Mouse (Mus musculus): Measurements from ENCODE around the gene Triobp. TPM values are rescaled to one million over a fixed set of nuclear protein-coding genes. Genes with fewer than 3 reads are reported as not detected.

Gene Triobp
- polyA plus RNA-seq, 1 experiment from 2014 or later, result 49.5 TPM

GRCm38 (mm10) chr15:78984286-78984778 lies 36.8 kb downstream of the Triobp start:
- Histone ChIP-seq H3K27me3 (ENCODE audit: control insufficient read depth, insufficient read depth, low read length) (no peaks in the 10 kb centered on the region), H3K9ac (ENCODE audit: low read depth, low read length) (peak overlapping the region; percentile 53; the same call in 1 of the 2 replicates), H3K4me2 (peak overlapping the region; percentile 71), H3K9me3 (replicated peaks; ENCODE audit: control insufficient read depth, low read length) (no peaks in the 10 kb centered on the region), H3K27ac (ENCODE audit: low read depth, low read length) (peak overlapping the region; percentile 51), H3K4me1 (ENCODE audit: control insufficient read depth, insufficient read depth, low read length) (peaks cover 60% of the 10 kb centered on the region), H3K4me3 (ENCODE audit: low read depth, low read length) (peak overlapping the region; percentile 71), H3K36me3 (ENCODE audit: control insufficient read depth, insufficient read depth, low read length) (no peaks in the 10 kb centered on the region)
- ATAC-seq (replicated peaks; ENCODE audit: insufficient number of reproducible peaks, low FRiP score, low TSS enrichment), result no peak
- WGBS (ENCODE audit: insufficient replicate concordance), result 30% methylated on average over 5 of the region's 5 CpGs

DNA sequence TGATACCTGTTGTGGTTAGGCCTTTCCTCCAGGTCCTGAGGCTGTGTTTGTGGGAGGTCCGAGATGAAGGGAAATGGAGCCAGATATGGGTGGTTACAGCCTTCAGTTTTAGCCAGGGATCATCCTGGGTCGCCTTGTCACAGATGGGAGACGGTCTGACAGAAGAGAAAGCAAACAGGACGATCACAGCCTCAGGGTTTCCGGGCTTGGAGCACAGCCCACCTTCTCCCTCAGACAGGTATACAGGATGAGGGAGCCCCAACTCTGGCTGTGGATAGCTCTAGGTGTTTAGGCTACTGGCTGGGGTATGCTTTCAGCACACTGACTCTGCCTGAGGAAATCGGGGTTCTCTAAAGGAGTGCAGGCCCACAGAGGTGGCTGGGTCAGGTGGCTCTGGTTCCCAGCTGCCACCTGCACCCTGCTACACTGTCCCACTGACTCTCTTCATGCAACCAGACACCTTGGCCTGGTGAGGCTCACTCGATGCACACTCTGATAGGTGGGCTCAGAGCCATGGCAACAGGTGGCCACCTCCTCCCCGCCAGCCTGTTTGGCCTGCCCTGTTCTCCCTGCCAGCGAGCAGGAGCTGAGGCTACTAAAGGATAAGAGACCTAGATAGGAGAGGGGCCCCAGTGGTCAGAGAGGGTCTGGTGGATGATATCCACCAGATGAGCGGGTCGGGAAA lies 39.2 kb downstream of the Triobp start:
- no peak overlapping the region for H3K4me3 ChIP-seq (ENCODE audit: low read depth, low read length)
- H3K36me3 ChIP-seq (ENCODE audit: control insufficient read depth, insufficient read depth, low read length), result peaks cover 10% of the 10 kb centered on the region
- H3K9ac ChIP-seq (ENCODE audit: low read depth, low read length), result no peak overlapping the region; the same call in 1 of the 2 replicates
- peak overlapping the region; percentile 10; the same call in 1 of the 2 replicates for H3K27ac ChIP-seq (ENCODE audit: low read depth, low read length)
- H3K4me1 ChIP-seq (ENCODE audit: control insufficient read depth, insufficient read depth, low read length), result peaks cover 56% of the 10 kb centered on the region
- H3K9me3 ChIP-seq (replicated peaks; ENCODE audit: control insufficient read depth, low read length), result no peaks in the 10 kb centered on the region
- H3K27me3 ChIP-seq (ENCODE audit: control insufficient read depth, insufficient read depth, low read length), result no peaks in the 10 kb centered on the region
- H3K4me2 ChIP-seq, result 0 out of 2 replicates have a peak overlapping the region, but pooled peaks have one; percentile 10
- WGBS (ENCODE audit: insufficient replicate concordance), result 40% methylated on average over 11 of the region's 11 CpGs
- no peak for ATAC-seq (replicated peaks; ENCODE audit: insufficient number of reproducible peaks, low FRiP score, low TSS enrichment)

- no peaks in the 10 kb centered on the region for H3K9me3 ChIP-seq (replicated peaks; ENCODE audit: control insufficient read depth, low read length)
- H3K9ac ChIP-seq (ENCODE audit: low read depth, low read length), result no peak overlapping the region
- no peak overlapping the region for H3K4me2 ChIP-seq
- no peaks in the 10 kb centered on the region for H3K27me3 ChIP-seq (ENCODE audit: control insufficient read depth, insufficient read depth, low read length)
- 72% methylated on average over 14 of the region's 14 CpGs for WGBS (ENCODE audit: insufficient replicate concordance)
- no peak for ATAC-seq (replicated peaks; ENCODE audit: insufficient number of reproducible peaks, low FRiP score, low TSS enrichment)
- peaks cover 56% of the 10 kb centered on the region for H3K4me1 ChIP-seq (ENCODE audit: control insufficient read depth, insufficient read depth, low read length)
- H3K27ac ChIP-seq (ENCODE audit: low read depth, low read length), result 0 out of 2 replicates have a peak overlapping the region, but pooled peaks have one; percentile 43
- H3K4me3 ChIP-seq (ENCODE audit: low read depth, low read length), result no peak overlapping the region
- peaks cover 26% of the 10 kb centered on the region for H3K36me3 ChIP-seq (ENCODE audit: control insufficient read depth, insufficient read depth, low read length)
These were observed 41.0 kb downstream of the Triobp start for GRCm38 (mm10) chr15:78988499-78988971.

DNA sequence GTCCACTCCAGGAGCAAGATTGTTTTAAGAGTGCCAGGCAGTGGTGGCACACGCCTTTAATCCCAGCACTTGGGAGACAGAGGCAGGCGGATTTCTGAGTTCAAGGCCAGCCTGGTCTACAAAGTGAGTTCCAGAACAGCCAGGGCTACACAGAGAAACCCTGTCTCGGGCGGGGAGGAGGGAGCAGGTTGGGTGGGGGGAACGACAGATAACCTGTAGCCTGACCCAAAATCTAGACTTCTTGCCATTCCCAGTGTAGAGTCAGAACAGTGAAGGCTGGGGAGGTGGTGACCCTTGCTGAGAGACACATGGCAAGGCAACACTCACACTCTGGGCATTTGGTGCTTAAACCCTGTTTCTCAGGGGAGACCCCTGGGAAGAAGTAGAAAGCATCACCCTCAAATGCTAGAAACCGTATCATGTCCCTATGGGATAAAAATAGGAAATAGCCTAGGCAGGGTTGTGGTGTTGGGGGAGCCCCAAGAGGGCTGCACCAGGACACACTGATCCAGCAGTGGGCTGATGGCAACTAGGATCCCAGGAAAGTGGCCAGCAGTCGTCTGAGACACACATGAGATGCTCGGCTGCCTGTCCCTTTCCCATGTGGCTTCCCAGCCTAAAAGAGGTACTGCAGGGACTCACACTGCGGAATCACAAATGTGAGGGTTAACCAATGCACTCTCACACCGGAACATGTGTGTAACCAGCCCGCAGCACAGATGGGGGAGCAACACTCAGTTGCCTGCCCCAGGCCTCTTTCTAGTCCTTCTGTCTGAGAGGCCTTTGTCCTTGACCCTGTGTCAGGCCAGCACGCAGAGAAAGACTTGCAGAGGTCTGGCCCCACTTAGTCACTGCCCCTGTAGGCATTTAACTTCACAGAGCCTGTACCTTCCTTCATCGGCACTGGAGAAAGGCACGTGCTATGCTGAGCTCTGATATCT lies 41.9 kb downstream of the Triobp start:
- Histone ChIP-seq H3K4me3 (ENCODE audit: low read depth, low read length) (no peak overlapping the region), H3K4me2 (no peak overlapping the region), H3K36me3 (ENCODE audit: control insufficient read depth, insufficient read depth, low read length) (peaks cover 35% of the 10 kb centered on the region), H3K9ac (ENCODE audit: low read depth, low read length) (0 out of 2 replicates have a peak overlapping the region, but pooled peaks have one; percentile 34), H3K27ac (ENCODE audit: low read depth, low read length) (peak overlapping the region; percentile 46; the same call in 1 of the 2 replicates), H3K27me3 (ENCODE audit: control insufficient read depth, insufficient read depth, low read length) (no peaks in the 10 kb centered on the region), H3K4me1 (ENCODE audit: control insufficient read depth, insufficient read depth, low read length) (peaks cover 50% of the 10 kb centered on the region), H3K9me3 (replicated peaks; ENCODE audit: control insufficient read depth, low read length) (no peaks in the 10 kb centered on the region)
- WGBS (ENCODE audit: insufficient replicate concordance), result 78% methylated on average over 14 of the region's 14 CpGs
- ATAC-seq (replicated peaks; ENCODE audit: insufficient number of reproducible peaks, low FRiP score, low TSS enrichment), result 0 out of 2 replicates have a peak, but pooled peaks have one; percentile 19

DNA sequence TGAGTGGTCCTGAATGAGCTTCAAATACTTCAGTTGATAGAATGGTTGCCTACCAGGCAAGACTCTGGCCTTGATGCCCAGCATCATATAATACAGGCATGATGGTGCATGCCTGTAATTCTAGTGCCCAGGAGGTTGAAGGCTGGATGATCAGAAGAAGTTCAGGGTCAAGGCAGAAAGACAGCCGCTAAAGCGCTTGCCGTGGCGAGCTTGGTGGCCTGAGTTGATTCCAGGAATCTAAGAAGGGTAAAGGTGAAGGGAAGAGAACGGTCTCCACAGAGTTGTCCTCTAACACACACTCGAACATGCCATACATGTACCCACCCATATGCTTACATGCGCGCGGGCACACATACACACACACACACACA lies 42.6 kb downstream of the Triobp start:
- no peak for ATAC-seq (replicated peaks; ENCODE audit: insufficient number of reproducible peaks, low FRiP score, low TSS enrichment)
- H3K4me3 ChIP-seq (ENCODE audit: low read depth, low read length), result no peak overlapping the region
- peaks cover 43% of the 10 kb centered on the region for H3K4me1 ChIP-seq (ENCODE audit: control insufficient read depth, insufficient read depth, low read length)
- no peak overlapping the region for H3K27ac ChIP-seq (ENCODE audit: low read depth, low read length)
- H3K36me3 ChIP-seq (ENCODE audit: control insufficient read depth, insufficient read depth, low read length), result peaks cover 36% of the 10 kb centered on the region
- H3K9ac ChIP-seq (ENCODE audit: low read depth, low read length), result no peak overlapping the region
- no peaks in the 10 kb centered on the region for H3K9me3 ChIP-seq (replicated peaks; ENCODE audit: control insufficient read depth, low read length)
- H3K4me2 ChIP-seq, result no peak overlapping the region
- WGBS (ENCODE audit: insufficient replicate concordance), result 96% methylated on average over 9 of the region's 9 CpGs
- H3K27me3 ChIP-seq (ENCODE audit: control insufficient read depth, insufficient read depth, low read length), result no peaks in the 10 kb centered on the region

GRCm38 (mm10) chr15:78990970-78991525 lies 43.5 kb downstream of the Triobp start:
- H3K27ac ChIP-seq (ENCODE audit: low read depth, low read length), result no peak overlapping the region
- no peak overlapping the region for H3K9ac ChIP-seq (ENCODE audit: low read depth, low read length)
- H3K9me3 ChIP-seq (replicated peaks; ENCODE audit: control insufficient read depth, low read length), result no peaks in the 10 kb centered on the region
- H3K36me3 ChIP-seq (ENCODE audit: control insufficient read depth, insufficient read depth, low read length), result peaks cover 36% of the 10 kb centered on the region
- WGBS (ENCODE audit: insufficient replicate concordance), result 91% methylated on average over 25 of the region's 25 CpGs
- H3K4me3 ChIP-seq (ENCODE audit: low read depth, low read length), result no peak overlapping the region
- H3K27me3 ChIP-seq (ENCODE audit: control insufficient read depth, insufficient read depth, low read length), result no peaks in the 10 kb centered on the region
- peaks cover 35% of the 10 kb centered on the region for H3K4me1 ChIP-seq (ENCODE audit: control insufficient read depth, insufficient read depth, low read length)
- ATAC-seq (replicated peaks; ENCODE audit: insufficient number of reproducible peaks, low FRiP score, low TSS enrichment), result no peak
- no peak overlapping the region for H3K4me2 ChIP-seq

DNA sequence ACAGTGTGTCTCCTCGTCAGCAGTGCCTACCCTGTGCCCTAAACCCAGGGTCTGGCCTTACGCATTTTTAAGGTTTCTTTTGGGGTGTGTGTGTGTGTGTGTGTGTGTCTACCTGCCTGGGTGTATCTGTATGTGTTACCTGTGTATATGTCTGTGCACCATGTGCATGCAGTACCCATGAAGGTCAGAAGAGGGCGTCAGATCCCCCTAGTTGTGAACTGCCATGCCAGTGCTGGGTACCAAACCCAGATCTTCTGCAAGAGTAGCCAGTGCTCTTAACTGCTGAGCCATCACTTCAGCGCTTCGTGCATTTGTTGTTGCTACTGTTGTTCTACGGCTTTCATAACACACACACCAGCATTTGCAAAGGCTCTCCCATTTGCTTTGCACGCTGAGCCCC lies 44.7 kb downstream of the Triobp start:
- Histone ChIP-seq H3K27ac (ENCODE audit: low read depth, low read length) (no peak overlapping the region), H3K4me1 (ENCODE audit: control insufficient read depth, insufficient read depth, low read length) (peaks cover 24% of the 10 kb centered on the region), H3K4me2 (no peak overlapping the region), H3K4me3 (ENCODE audit: low read depth, low read length) (no peak overlapping the region), H3K27me3 (ENCODE audit: control insufficient read depth, insufficient read depth, low read length) (no peaks in the 10 kb centered on the region), H3K36me3 (ENCODE audit: control insufficient read depth, insufficient read depth, low read length) (peaks cover 36% of the 10 kb centered on the region), H3K9ac (ENCODE audit: low read depth, low read length) (no peak overlapping the region), H3K9me3 (replicated peaks; ENCODE audit: control insufficient read depth, low read length) (no peaks in the 10 kb centered on the region)
- ATAC-seq (replicated peaks; ENCODE audit: insufficient number of reproducible peaks, low FRiP score, low TSS enrichment), result no peak
- 87% methylated on average over 7 of the region's 7 CpGs for WGBS (ENCODE audit: insufficient replicate concordance)

DNA sequence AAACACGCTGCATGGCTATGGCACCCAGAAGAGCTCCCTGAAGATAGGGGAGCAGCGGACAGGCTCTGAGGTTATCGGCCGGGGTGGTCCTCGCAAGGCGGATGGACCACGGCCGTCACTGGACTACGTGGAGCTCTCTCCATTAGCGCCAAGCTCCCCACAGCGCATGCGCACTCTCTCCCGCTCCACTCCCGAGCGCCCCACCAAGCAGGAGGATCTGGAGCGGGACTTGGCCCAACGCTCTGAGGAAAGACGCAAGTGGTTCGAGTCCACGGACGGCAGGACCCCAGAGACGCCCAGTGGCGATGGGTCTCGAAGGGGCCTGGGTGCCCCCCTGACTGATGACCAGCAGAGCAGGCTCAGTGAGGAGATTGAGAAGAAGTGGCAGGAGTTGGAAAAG lies 45.4 kb downstream of the Triobp start:
- Histone ChIP-seq H3K4me1 (ENCODE audit: control insufficient read depth, insufficient read depth, low read length) (peaks cover 19% of the 10 kb centered on the region), H3K27ac (ENCODE audit: low read depth, low read length) (no peak overlapping the region), H3K9me3 (replicated peaks; ENCODE audit: control insufficient read depth, low read length) (no peaks in the 10 kb centered on the region), H3K36me3 (ENCODE audit: control insufficient read depth, insufficient read depth, low read length) (peaks cover 36% of the 10 kb centered on the region), H3K4me3 (ENCODE audit: low read depth, low read length) (no peak overlapping the region), H3K27me3 (ENCODE audit: control insufficient read depth, insufficient read depth, low read length) (no peaks in the 10 kb centered on the region), H3K4me2 (no peak overlapping the region), H3K9ac (ENCODE audit: low read depth, low read length) (no peak overlapping the region)
- WGBS (ENCODE audit: insufficient replicate concordance), result 93% methylated on average over 24 of the region's 24 CpGs
- no peak for ATAC-seq (replicated peaks; ENCODE audit: insufficient number of reproducible peaks, low FRiP score, low TSS enrichment)

Measured in heart, embryonic 11.5 days (tissue).